Mouse (Mus musculus): ENCODE results near the gene Zfp536. TPM values are rescaled to one million over a fixed set of nuclear protein-coding genes. Genes with fewer than 3 reads are reported as not detected.

Gene Zfp536
- 0.21 to 0.47 TPM (median 0.31 TPM) in 4 replicates for total RNA-seq (2023)

DNA sequence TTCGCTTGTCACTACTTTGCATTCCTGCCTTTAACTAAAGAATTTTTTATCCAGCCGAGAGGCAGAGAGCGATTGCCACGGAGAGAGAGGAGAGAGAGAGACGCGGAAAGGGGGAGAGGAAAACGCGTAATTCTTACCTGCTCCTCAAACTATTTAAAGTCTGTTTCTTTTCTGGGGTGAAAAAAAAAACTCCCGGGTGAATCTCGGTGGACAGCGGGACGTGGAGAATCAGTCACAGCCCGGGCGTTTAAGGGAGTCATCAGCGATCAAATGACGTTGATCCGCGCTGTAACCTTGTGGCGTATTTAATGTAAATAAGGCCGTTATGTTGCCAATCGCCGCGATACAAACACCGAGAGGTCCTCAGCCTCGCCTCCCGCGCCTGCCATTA lies at the start of gene Zfp536:
Zfp536 (minus strand) TSS at position 330 of the 391 bp plus-strand sequence.

Other genes with a start within 250 kb of the Zfp536 start
- 33.0 to 43.1 TPM (median 33.9 TPM) in 4 replicates for gene Uri1, start 249.9 kb upstream of the Zfp536 start, total RNA-seq (2023)